Mouse (Mus musculus): Measurements from ENCODE around the gene Nfic. TPM values are rescaled to one million over a fixed set of nuclear protein-coding genes. Genes with fewer than 3 reads are reported as not detected.

Nfic gene
- polyA plus RNA-seq, 1 experiment from 2014 or later: 15.4 TPM

- peaks cover 13% of the 10 kb centered on the region for H3K27me3 ChIP-seq (ENCODE audit: control insufficient read depth, insufficient read depth, low read depth, low read length)
- under 1% methylated on average over 63 of the region's 89 CpGs for WGBS
- peak overlapping the region; percentile 91 for H3K9ac ChIP-seq (ENCODE audit: low read depth, low read length)
- H3K4me1 ChIP-seq (ENCODE audit: control insufficient read depth, insufficient read depth, low read length): peaks cover 43% of the 10 kb centered on the region
- no peaks in the 10 kb centered on the region for H3K9me3 ChIP-seq (replicated peaks; ENCODE audit: control insufficient read depth, low read length, poor library complexity, severe bottlenecking)
- no peaks in the 10 kb centered on the region for H3K36me3 ChIP-seq (ENCODE audit: control insufficient read depth, insufficient read depth, low read length)
- peak overlapping the region; percentile 89 for H3K4me2 ChIP-seq (ENCODE audit: low read length)
- H3K27ac ChIP-seq (ENCODE audit: low read length): peak overlapping the region; percentile 94
- H3K4me3 ChIP-seq (ENCODE audit: low read depth, low read length): peak overlapping the region; percentile 75
- ATAC-seq: no peak; the same call in 1 of the 2 replicates
Observed at GRCm38 (mm10) chr10:81430141-81430830, 25.1 kb downstream of the Nfic start.

GRCm38 (mm10) chr10:81429605-81430061 lies 25.8 kb downstream of the Nfic start:
- Histone ChIP-seq H3K27me3 (ENCODE audit: control insufficient read depth, insufficient read depth, low read depth, low read length) (peaks cover 14% of the 10 kb centered on the region), H3K36me3 (ENCODE audit: control insufficient read depth, insufficient read depth, low read length) (no peaks in the 10 kb centered on the region), H3K27ac (ENCODE audit: low read length) (peak overlapping the region; percentile 94), H3K9me3 (replicated peaks; ENCODE audit: control insufficient read depth, low read length, poor library complexity, severe bottlenecking) (no peaks in the 10 kb centered on the region), H3K9ac (ENCODE audit: low read depth, low read length) (peak overlapping the region; percentile 91), H3K4me2 (ENCODE audit: low read length) (peak overlapping the region; percentile 89), H3K4me1 (ENCODE audit: control insufficient read depth, insufficient read depth, low read length) (peaks cover 48% of the 10 kb centered on the region), H3K4me3 (ENCODE audit: low read depth, low read length) (peak overlapping the region; percentile 75)
- ATAC-seq: 0 out of 2 replicates have a peak, but pooled peaks have one; percentile 1
- 0% methylated on average over 17 of the region's 20 CpGs for WGBS

- no peak overlapping the region; the same call in 1 of the 2 replicates for H3K4me3 ChIP-seq (ENCODE audit: low read depth, low read length)
- no peaks in the 10 kb centered on the region for H3K36me3 ChIP-seq (ENCODE audit: control insufficient read depth, insufficient read depth, low read length)
- H3K9me3 ChIP-seq (replicated peaks; ENCODE audit: control insufficient read depth, low read length, poor library complexity, severe bottlenecking): no peaks in the 10 kb centered on the region
- peaks cover 53% of the 10 kb centered on the region for H3K4me1 ChIP-seq (ENCODE audit: control insufficient read depth, insufficient read depth, low read length)
- no peak for ATAC-seq
- 31% methylated on average over 2 of the region's 2 CpGs for WGBS
- peak overlapping the region; percentile 89 for H3K4me2 ChIP-seq (ENCODE audit: low read length)
- H3K27ac ChIP-seq (ENCODE audit: low read length): no peak overlapping the region
- H3K9ac ChIP-seq (ENCODE audit: low read depth, low read length): no peak overlapping the region
- peaks cover 14% of the 10 kb centered on the region for H3K27me3 ChIP-seq (ENCODE audit: control insufficient read depth, insufficient read depth, low read depth, low read length)
Observed at GRCm38 (mm10) chr10:81429092-81429491, 26.3 kb downstream of the Nfic start.

- ATAC-seq: no peak
- H3K36me3 ChIP-seq (ENCODE audit: control insufficient read depth, insufficient read depth, low read length): no peaks in the 10 kb centered on the region
- H3K9ac ChIP-seq (ENCODE audit: low read depth, low read length): no peak overlapping the region
- H3K27ac ChIP-seq (ENCODE audit: low read length): no peak overlapping the region
- H3K9me3 ChIP-seq (replicated peaks; ENCODE audit: control insufficient read depth, low read length, poor library complexity, severe bottlenecking): no peaks in the 10 kb centered on the region
- H3K4me1 ChIP-seq (ENCODE audit: control insufficient read depth, insufficient read depth, low read length): peaks cover 53% of the 10 kb centered on the region
- no peak overlapping the region for H3K4me2 ChIP-seq (ENCODE audit: low read length)
- H3K4me3 ChIP-seq (ENCODE audit: low read depth, low read length): no peak overlapping the region
- peaks cover 14% of the 10 kb centered on the region for H3K27me3 ChIP-seq (ENCODE audit: control insufficient read depth, insufficient read depth, low read depth, low read length)
- 90% methylated on average over 7 of the region's 7 CpGs for WGBS
Observed at GRCm38 (mm10) chr10:81428507-81428870, 26.9 kb downstream of the Nfic start.

- peaks cover 14% of the 10 kb centered on the region for H3K27me3 ChIP-seq (ENCODE audit: control insufficient read depth, insufficient read depth, low read depth, low read length)
- H3K27ac ChIP-seq (ENCODE audit: low read length): no peak overlapping the region
- H3K9ac ChIP-seq (ENCODE audit: low read depth, low read length): no peak overlapping the region
- H3K4me1 ChIP-seq (ENCODE audit: control insufficient read depth, insufficient read depth, low read length): peaks cover 48% of the 10 kb centered on the region
- WGBS: 73% methylated on average over 8 of the region's 8 CpGs
- H3K9me3 ChIP-seq (replicated peaks; ENCODE audit: control insufficient read depth, low read length, poor library complexity, severe bottlenecking): no peaks in the 10 kb centered on the region
- ATAC-seq: no peak
- no peak overlapping the region for H3K4me2 ChIP-seq (ENCODE audit: low read length)
- no peak overlapping the region for H3K4me3 ChIP-seq (ENCODE audit: low read depth, low read length)
- H3K36me3 ChIP-seq (ENCODE audit: control insufficient read depth, insufficient read depth, low read length): no peaks in the 10 kb centered on the region
Observed at GRCm38 (mm10) chr10:81427804-81428506, 27.5 kb downstream of the Nfic start.

- WGBS: 32% methylated on average over 3 of the region's 3 CpGs
Observed at GRCm38 (mm10) chr10:81427327-81427726, 28.1 kb downstream of the Nfic start.

GRCm38 (mm10) chr10:81426897-81427296 lies 28.5 kb downstream of the Nfic start:
- under 1% methylated on average over 28 of the region's 38 CpGs for WGBS
- H3K9me3 ChIP-seq (replicated peaks; ENCODE audit: control insufficient read depth, low read length, poor library complexity, severe bottlenecking): no peaks in the 10 kb centered on the region
- no peaks in the 10 kb centered on the region for H3K36me3 ChIP-seq (ENCODE audit: control insufficient read depth, insufficient read depth, low read length)
- peaks cover 14% of the 10 kb centered on the region for H3K27me3 ChIP-seq (ENCODE audit: control insufficient read depth, insufficient read depth, low read depth, low read length)
- H3K4me1 ChIP-seq (ENCODE audit: control insufficient read depth, insufficient read depth, low read length): peaks cover 45% of the 10 kb centered on the region
- peak overlapping the region; percentile 67 for H3K4me2 ChIP-seq (ENCODE audit: low read length)
- no peak overlapping the region for H3K27ac ChIP-seq (ENCODE audit: low read length)
- ATAC-seq: no peak
- H3K9ac ChIP-seq (ENCODE audit: low read depth, low read length): peak overlapping the region; percentile 59
- peak overlapping the region; percentile 41 for H3K4me3 ChIP-seq (ENCODE audit: low read depth, low read length)

More at GRCm38 (mm10) chr10:81427327-81427726, 28.1 kb downstream of the Nfic start:
- no peaks in the 10 kb centered on the region for H3K36me3 ChIP-seq (ENCODE audit: control insufficient read depth, insufficient read depth, low read length)
- peak overlapping the region; percentile 59; the same call in 1 of the 2 replicates for H3K9ac ChIP-seq (ENCODE audit: low read depth, low read length)
- H3K9me3 ChIP-seq (replicated peaks; ENCODE audit: control insufficient read depth, low read length, poor library complexity, severe bottlenecking): no peaks in the 10 kb centered on the region
- peak overlapping the region; percentile 41 for H3K4me3 ChIP-seq (ENCODE audit: low read depth, low read length)
- ATAC-seq: no peak
- no peak overlapping the region for H3K27ac ChIP-seq (ENCODE audit: low read length)
- peaks cover 45% of the 10 kb centered on the region for H3K4me1 ChIP-seq (ENCODE audit: control insufficient read depth, insufficient read depth, low read length)
- peaks cover 14% of the 10 kb centered on the region for H3K27me3 ChIP-seq (ENCODE audit: control insufficient read depth, insufficient read depth, low read depth, low read length)
- peak overlapping the region; percentile 67 for H3K4me2 ChIP-seq (ENCODE audit: low read length)

- Histone ChIP-seq H3K36me3 (ENCODE audit: control insufficient read depth, insufficient read depth, low read length) (no peaks in the 10 kb centered on the region), H3K9me3 (replicated peaks; ENCODE audit: control insufficient read depth, low read length, poor library complexity, severe bottlenecking) (no peaks in the 10 kb centered on the region), H3K4me1 (ENCODE audit: control insufficient read depth, insufficient read depth, low read length) (peaks cover 39% of the 10 kb centered on the region), H3K4me3 (ENCODE audit: low read depth, low read length) (peak overlapping the region; percentile 41), H3K27me3 (ENCODE audit: control insufficient read depth, insufficient read depth, low read depth, low read length) (peaks cover 14% of the 10 kb centered on the region), H3K9ac (ENCODE audit: low read depth, low read length) (peak overlapping the region; percentile 59), H3K27ac (ENCODE audit: low read length) (no peak overlapping the region), H3K4me2 (ENCODE audit: low read length) (peak overlapping the region; percentile 67)
- ATAC-seq: no peak
- WGBS: 0% methylated on average over 16 of the region's 33 CpGs
Observed at GRCm38 (mm10) chr10:81426081-81426671, 29.3 kb downstream of the Nfic start.

All from midbrain, embryonic 16.5 days (tissue).